ENCODE assay signal across 12 mouse cellular contexts in the genomic region with DNA sequence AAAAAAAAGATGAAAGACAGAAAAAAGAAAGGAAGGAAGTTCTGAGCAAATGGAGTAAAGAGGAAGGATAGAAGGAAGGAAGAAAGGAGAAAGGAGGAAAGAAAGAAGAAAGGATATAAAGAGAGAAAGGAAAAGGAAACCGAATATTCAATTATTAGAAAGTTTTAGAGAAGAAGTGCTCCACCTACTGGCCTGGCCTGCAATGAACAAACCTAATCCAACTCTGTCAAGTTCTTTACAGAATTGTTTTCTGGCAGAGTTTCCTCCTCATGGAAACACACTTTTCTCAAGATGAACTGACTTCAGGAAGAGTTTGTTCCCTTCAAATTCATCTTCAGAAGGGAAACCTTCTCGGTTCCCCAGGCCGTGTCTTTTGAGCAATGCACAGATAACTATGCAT. TPM values are rescaled to one million over a fixed set of nuclear protein-coding genes. Genes with fewer than 3 reads are reported as not detected.
DNase-seq lines count a peak whose midpoint lies in the region; ATAC-seq and TF ChIP-seq lines count a peak whose summit lies in the region.
"Had no signal": no experiment of that assay in that cellular context is flagged by ENCODE, and none has a peak within 500 bp of the region (broad histone marks: within the 10 kb centered on the region; RNA-seq: fewer than 3 reads in every experiment).

No protein-coding gene starts in this region.

- 0 out of 2 replicates have a peak, but pooled peaks cover 3% of the 10 kb centered on the region for H3K27me3 ChIP-seq in heart, postnatal 0 days (ENCODE audit: control insufficient read depth, insufficient read depth, low read length)
- peaks cover 5% of the 10 kb centered on the region; the same call in 1 of the 2 replicates for H3K27me3 ChIP-seq in heart, embryonic 12.5 days (replicated peaks)
- H3K27me3 ChIP-seq in midbrain, embryonic 14.5 days (ENCODE audit: control insufficient read depth, insufficient read depth, low read length), result no peaks in the 10 kb centered on the region
- H3K27me3 ChIP-seq in midbrain, embryonic 15.5 days (replicated peaks), result no peaks in the 10 kb centered on the region
- H3K27me3 ChIP-seq: limb, embryonic 13.5 days; stomach, embryonic 15.5 days had no signal

- no peaks in the 10 kb centered on the region for H3K36me3 ChIP-seq in heart, postnatal 0 days (replicated peaks; ENCODE audit: control insufficient read depth, insufficient read depth, low read length)
- no peaks in the 10 kb centered on the region for H3K36me3 ChIP-seq in heart, embryonic 12.5 days
- H3K36me3 ChIP-seq in midbrain, embryonic 14.5 days (ENCODE audit: control insufficient read depth, insufficient read depth, low read length), result no peaks in the 10 kb centered on the region
- H3K36me3 ChIP-seq in midbrain, embryonic 15.5 days (replicated peaks), result no peaks in the 10 kb centered on the region
- H3K36me3 ChIP-seq: limb, embryonic 13.5 days; stomach, embryonic 15.5 days had no signal

- no peaks in the 10 kb centered on the region for H3K9me3 ChIP-seq in heart, postnatal 0 days (replicated peaks; ENCODE audit: control insufficient read depth, low read length)
- no peaks in the 10 kb centered on the region for H3K9me3 ChIP-seq in heart, embryonic 12.5 days (replicated peaks)
- no peaks in the 10 kb centered on the region for H3K9me3 ChIP-seq in midbrain, embryonic 14.5 days (ENCODE audit: control insufficient read depth, low read length)
- no peaks in the 10 kb centered on the region for H3K9me3 ChIP-seq in midbrain, embryonic 15.5 days
- H3K9me3 ChIP-seq: limb, embryonic 13.5 days; stomach, embryonic 15.5 days had no signal

- H3K4me1 ChIP-seq in heart, postnatal 0 days (ENCODE audit: control insufficient read depth, insufficient read depth), result no peaks in the 10 kb centered on the region
- H3K4me1 ChIP-seq in heart, embryonic 12.5 days (replicated peaks), result no peaks in the 10 kb centered on the region
- H3K4me1 ChIP-seq in midbrain, embryonic 14.5 days (ENCODE audit: control insufficient read depth, insufficient read depth, low read length), result no peaks in the 10 kb centered on the region
- H3K4me1 ChIP-seq in midbrain, embryonic 15.5 days, result no peaks in the 10 kb centered on the region
- H3K4me1 ChIP-seq: limb, embryonic 13.5 days; stomach, embryonic 15.5 days had no signal

- no peak for DNase-seq in heart, postnatal 0 days (ENCODE audit: low spot score)
- DNase-seq in midbrain, embryonic 14.5 days, result peak; percentile 62
- DNase-seq in ZHBTc4 (ENCODE audit: low read depth, low spot score), result peak; percentile 10
- DNase-seq in spleen, postnatal 4 days (ENCODE audit: low spot score in 2 of 2), result no peak
- DNase-seq in left cerebral cortex, adult 18-20 months (ENCODE audit: low spot score in 2 of 2), result no peak

- no peak overlapping the region for H3K27ac ChIP-seq in heart, postnatal 0 days (ENCODE audit: low read depth)
- no peak overlapping the region for H3K27ac ChIP-seq in heart, embryonic 12.5 days (ENCODE audit: poor library complexity, severe bottlenecking)
- H3K27ac ChIP-seq in midbrain, embryonic 14.5 days (replicated peaks; ENCODE audit: low read depth, low read length), result no peak overlapping the region
- no peak overlapping the region for H3K27ac ChIP-seq in midbrain, embryonic 15.5 days
- H3K27ac ChIP-seq: limb, embryonic 13.5 days; stomach, embryonic 15.5 days had no signal

- no peak for TF ChIP-seq EP300 in heart, postnatal 0 days (IDR thresholded peaks at IDR 0.05; ENCODE audit: low read depth)

- H3K4me2 ChIP-seq in heart, postnatal 0 days (ENCODE audit: low read depth, low read length), result no peak overlapping the region
- H3K4me2 ChIP-seq in heart, embryonic 12.5 days, result no peak overlapping the region
- no peak overlapping the region for H3K4me2 ChIP-seq in midbrain, embryonic 14.5 days (ENCODE audit: low read length)
- H3K4me2 ChIP-seq in midbrain, embryonic 15.5 days, result no peak overlapping the region
- H3K4me2 ChIP-seq: limb, embryonic 13.5 days; stomach, embryonic 15.5 days had no signal

- H3K9ac ChIP-seq in heart, postnatal 0 days (replicated peaks; ENCODE audit: low read depth, low read length), result no peak overlapping the region
- no peak overlapping the region for H3K9ac ChIP-seq in heart, embryonic 12.5 days
- H3K9ac ChIP-seq in midbrain, embryonic 14.5 days (replicated peaks; ENCODE audit: low read length), result no peak overlapping the region
- no peak overlapping the region for H3K9ac ChIP-seq in midbrain, embryonic 15.5 days
- H3K9ac ChIP-seq: limb, embryonic 13.5 days; stomach, embryonic 15.5 days had no signal

- 32% methylated on average over 3 of the region's 3 CpGs for WGBS in heart, postnatal 0 days
- 40% methylated on average over 3 of the region's 3 CpGs for WGBS in heart, embryonic 12.5 days
- 55% methylated on average over 3 of the region's 3 CpGs for WGBS in midbrain, embryonic 14.5 days
- WGBS in midbrain, embryonic 15.5 days, result 29% methylated on average over 3 of the region's 3 CpGs

- no peak overlapping the region for H3K4me3 ChIP-seq in heart, postnatal 0 days (ENCODE audit: low read depth, low read length)
- H3K4me3 ChIP-seq in heart, embryonic 12.5 days, result no peak overlapping the region
- H3K4me3 ChIP-seq in midbrain, embryonic 14.5 days (replicated peaks; ENCODE audit: low read depth, low read length), result no peak overlapping the region
- H3K4me3 ChIP-seq in midbrain, embryonic 15.5 days, result no peak overlapping the region
- H3K4me3 ChIP-seq: limb, embryonic 13.5 days; stomach, embryonic 15.5 days had no signal

- ATAC-seq in heart, postnatal 0 days (ENCODE audit: insufficient read depth, low read depth), result no peak
- ATAC-seq in heart, embryonic 12.5 days (ENCODE audit: insufficient number of reproducible peaks, low FRiP score), result no peak
- no peak for ATAC-seq in midbrain, embryonic 14.5 days (ENCODE audit: low FRiP score, low TSS enrichment)
- no peak for ATAC-seq in midbrain, embryonic 15.5 days (replicated peaks)
- ATAC-seq in neutrophil, adult 5-6 weeks (ENCODE audit: extremely low read depth, insufficient number of reproducible peaks, low FRiP score, poor library complexity, severe bottlenecking), result peak; percentile 39; the same call in 1 of the 2 replicates

- peak; percentile 35 for TF ChIP-seq CTCF in heart, postnatal 0 days (IDR thresholded peaks at IDR 0.05; ENCODE audit: low read depth)

RNA-seq across cellular contexts. Expression of a gene that starts 2.8 kb away (rescaled TPM):
- total RNA-seq in heart, postnatal 0 days (2014; rRNA removed; ENCODE audit: low replicate concordance), result not detected in 2 replicates
- polyA plus RNA-seq in heart, postnatal 0 days (2015; fragmentation: Nextera tagmentation; extraction: Ambion mirVana), result not detected in 2 replicates
- not detected in 2 replicates for polyA plus RNA-seq in heart, embryonic 12.5 days (2016; fragmentation: Nextera tagmentation; extraction: Ambion mirVana)
- not detected in 2 replicates for polyA plus RNA-seq in midbrain, embryonic 14.5 days (2014; fragmentation: Nextera tagmentation; extraction: Ambion mirVana)
- polyA plus RNA-seq in midbrain, embryonic 15.5 days (2015; fragmentation: Nextera tagmentation; extraction: Ambion mirVana), result not detected in 2 replicates
- not detected in 2 replicates for total RNA-seq in neutrophil, adult 5-6 weeks (2017)
- not detected for total RNA-seq in left cerebral cortex, adult 18-20 months (2021)
- total RNA-seq: gastrocnemius, adult 18-20 months had no signal
- polyA plus RNA-seq: limb, embryonic 13.5 days; neural tube, embryonic 11.5 days; stomach, embryonic 15.5 days had no signal

RNA-seq across cellular contexts. Expression of a gene that starts 3.5 kb away (rescaled TPM):
- total RNA-seq in heart, postnatal 0 days (2014; rRNA removed; ENCODE audit: low replicate concordance), result not detected in 2 replicates
- not detected in 2 replicates for polyA plus RNA-seq in heart, postnatal 0 days (2015; fragmentation: Nextera tagmentation; extraction: Ambion mirVana)
- polyA plus RNA-seq in heart, embryonic 12.5 days (2016; fragmentation: Nextera tagmentation; extraction: Ambion mirVana), result not detected in 2 replicates
- not detected in 2 replicates for polyA plus RNA-seq in midbrain, embryonic 14.5 days (2014; fragmentation: Nextera tagmentation; extraction: Ambion mirVana)
- polyA plus RNA-seq in midbrain, embryonic 15.5 days (2015; fragmentation: Nextera tagmentation; extraction: Ambion mirVana), result not detected in 2 replicates
- not detected in 2 replicates for total RNA-seq in neutrophil, adult 5-6 weeks (2017)
- total RNA-seq in left cerebral cortex, adult 18-20 months (2021), result not detected
- total RNA-seq: gastrocnemius, adult 18-20 months had no signal
- polyA plus RNA-seq: limb, embryonic 13.5 days; neural tube, embryonic 11.5 days; stomach, embryonic 15.5 days had no signal

RNA-seq across cellular contexts. Expression of a gene that starts 11.1 kb away (rescaled TPM):
- not detected in 2 replicates for total RNA-seq in heart, postnatal 0 days (2014; rRNA removed; ENCODE audit: low replicate concordance)
- polyA plus RNA-seq in heart, postnatal 0 days (2015; fragmentation: Nextera tagmentation; extraction: Ambion mirVana), result not detected in 2 replicates
- polyA plus RNA-seq in heart, embryonic 12.5 days (2016; fragmentation: Nextera tagmentation; extraction: Ambion mirVana), result not detected in 2 replicates
- not detected in 2 replicates for polyA plus RNA-seq in midbrain, embryonic 14.5 days (2014; fragmentation: Nextera tagmentation; extraction: Ambion mirVana)
- polyA plus RNA-seq in midbrain, embryonic 15.5 days (2015; fragmentation: Nextera tagmentation; extraction: Ambion mirVana), result not detected in 2 replicates
- total RNA-seq in neutrophil, adult 5-6 weeks (2017), result not detected in 2 replicates
- not detected for total RNA-seq in left cerebral cortex, adult 18-20 months (2021)
- total RNA-seq: gastrocnemius, adult 18-20 months had no signal
- polyA plus RNA-seq: limb, embryonic 13.5 days; neural tube, embryonic 11.5 days; stomach, embryonic 15.5 days had no signal

RNA-seq across cellular contexts. Expression of a gene that starts 11.6 kb away (rescaled TPM):
- total RNA-seq in heart, postnatal 0 days (2014; rRNA removed; ENCODE audit: low replicate concordance), result not detected in 2 replicates
- not detected in 2 replicates for polyA plus RNA-seq in heart, postnatal 0 days (2015; fragmentation: Nextera tagmentation; extraction: Ambion mirVana)
- not detected in 2 replicates for polyA plus RNA-seq in heart, embryonic 12.5 days (2016; fragmentation: Nextera tagmentation; extraction: Ambion mirVana)
- polyA plus RNA-seq in midbrain, embryonic 14.5 days (2014; fragmentation: Nextera tagmentation; extraction: Ambion mirVana), result not detected in 2 replicates
- polyA plus RNA-seq in midbrain, embryonic 15.5 days (2015; fragmentation: Nextera tagmentation; extraction: Ambion mirVana), result not detected in 2 replicates
- total RNA-seq in neutrophil, adult 5-6 weeks (2017), result not detected in 2 replicates
- total RNA-seq in left cerebral cortex, adult 18-20 months (2021), result not detected
- total RNA-seq: gastrocnemius, adult 18-20 months had no signal
- polyA plus RNA-seq: limb, embryonic 13.5 days; neural tube, embryonic 11.5 days; stomach, embryonic 15.5 days had no signal

RNA-seq across cellular contexts. Expression of a gene that starts 19.1 kb away (rescaled TPM):
- not detected in 2 replicates for total RNA-seq in heart, postnatal 0 days (2014; rRNA removed; ENCODE audit: low replicate concordance)
- not detected in 2 replicates for polyA plus RNA-seq in heart, postnatal 0 days (2015; fragmentation: Nextera tagmentation; extraction: Ambion mirVana)
- not detected in 2 replicates for polyA plus RNA-seq in heart, embryonic 12.5 days (2016; fragmentation: Nextera tagmentation; extraction: Ambion mirVana)
- polyA plus RNA-seq in midbrain, embryonic 14.5 days (2014; fragmentation: Nextera tagmentation; extraction: Ambion mirVana), result not detected in 2 replicates
- not detected in 2 replicates for polyA plus RNA-seq in midbrain, embryonic 15.5 days (2015; fragmentation: Nextera tagmentation; extraction: Ambion mirVana)
- not detected in 2 replicates for total RNA-seq in neutrophil, adult 5-6 weeks (2017)
- total RNA-seq in left cerebral cortex, adult 18-20 months (2021), result not detected
- total RNA-seq: gastrocnemius, adult 18-20 months had no signal
- polyA plus RNA-seq: limb, embryonic 13.5 days; neural tube, embryonic 11.5 days; stomach, embryonic 15.5 days had no signal

Comparison
In these comparisons a context has a peak if more than half of its experiments do, and no peak if none do; other contexts are left out.
1. DNase-seq: peak in midbrain, embryonic 14.5 days (single experiment) and ZHBTc4 (single experiment); none in heart, postnatal 0 days (single experiment), spleen, postnatal 4 days (0 of 2) and left cerebral cortex, adult 18-20 months (0 of 2).